Mouse (Mus musculus): ENCODE measurements around the gene Akirin1. TPM values are rescaled to one million over a fixed set of nuclear protein-coding genes. Genes with fewer than 3 reads are reported as not detected.

Akirin1 gene
- total RNA-seq, 1 experiment from 2014 or later = 59.0 TPM

GRCm38 (mm10) chr4:123732921-123733320 lies 17.2 kb downstream of the Akirin1 start:
- ATAC-seq (replicated peaks; ENCODE audit: insufficient number of reproducible peaks, low FRiP score, low TSS enrichment, poor library complexity, severe bottlenecking) = peak; percentile 35

GRCm38 (mm10) chr4:123732163-123732910 lies 17.8 kb downstream of the Akirin1 start:
- no peak for ATAC-seq (replicated peaks; ENCODE audit: insufficient number of reproducible peaks, low FRiP score, low TSS enrichment, poor library complexity, severe bottlenecking)

GRCm38 (mm10) chr4:123721761-123722160 lies 28.4 kb downstream of the Akirin1 start:
- ATAC-seq (replicated peaks; ENCODE audit: insufficient number of reproducible peaks, low FRiP score, low TSS enrichment, poor library complexity, severe bottlenecking) = no peak

- no peak for ATAC-seq (replicated peaks; ENCODE audit: insufficient number of reproducible peaks, low FRiP score, low TSS enrichment, poor library complexity, severe bottlenecking)
Observed at GRCm38 (mm10) chr4:123718434-123718780, 31.7 kb downstream of the Akirin1 start.

- peak; percentile 99 for ATAC-seq (replicated peaks; ENCODE audit: insufficient number of reproducible peaks, low FRiP score, low TSS enrichment, poor library complexity, severe bottlenecking)
Observed at GRCm38 (mm10) chr4:123717574-123718433, 32.3 kb downstream of the Akirin1 start, which contains the start of gene Ndufs5. Gene Ndufs5 (minus strand): TSS chr4:123718202.

- no peak for ATAC-seq (replicated peaks; ENCODE audit: insufficient number of reproducible peaks, low FRiP score, low TSS enrichment, poor library complexity, severe bottlenecking)
Observed at GRCm38 (mm10) chr4:123712431-123712830, 37.7 kb downstream of the Akirin1 start.

GRCm38 (mm10) chr4:123707340-123707739 lies 42.8 kb downstream of the Akirin1 start:
- no peak for ATAC-seq (replicated peaks; ENCODE audit: insufficient number of reproducible peaks, low FRiP score, low TSS enrichment, poor library complexity, severe bottlenecking)

GRCm38 (mm10) chr4:123705340-123705739 lies 44.8 kb downstream of the Akirin1 start:
- ATAC-seq (replicated peaks; ENCODE audit: insufficient number of reproducible peaks, low FRiP score, low TSS enrichment, poor library complexity, severe bottlenecking) = no peak

- ATAC-seq (replicated peaks; ENCODE audit: insufficient number of reproducible peaks, low FRiP score, low TSS enrichment, poor library complexity, severe bottlenecking) = no peak
Observed at GRCm38 (mm10) chr4:123693384-123693783, 56.8 kb downstream of the Akirin1 start.

GRCm38 (mm10) chr4:123692071-123692470 lies 58.1 kb downstream of the Akirin1 start:
- no peak for ATAC-seq (replicated peaks; ENCODE audit: insufficient number of reproducible peaks, low FRiP score, low TSS enrichment, poor library complexity, severe bottlenecking)

GRCm38 (mm10) chr4:123690311-123690710 lies 59.8 kb downstream of the Akirin1 start:
- no peak for ATAC-seq (replicated peaks; ENCODE audit: insufficient number of reproducible peaks, low FRiP score, low TSS enrichment, poor library complexity, severe bottlenecking)

- no peak for ATAC-seq (replicated peaks; ENCODE audit: insufficient number of reproducible peaks, low FRiP score, low TSS enrichment, poor library complexity, severe bottlenecking)
Observed at GRCm38 (mm10) chr4:123687025-123687781, 62.9 kb downstream of the Akirin1 start.

GRCm38 (mm10) chr4:123686368-123687024 lies 63.6 kb downstream of the Akirin1 start:
- 0 out of 2 replicates have a peak, but pooled peaks have one; percentile 22 for ATAC-seq (replicated peaks; ENCODE audit: insufficient number of reproducible peaks, low FRiP score, low TSS enrichment, poor library complexity, severe bottlenecking)

GRCm38 (mm10) chr4:123685506-123686242 lies 64.5 kb downstream of the Akirin1 start:
- no peak for ATAC-seq (replicated peaks; ENCODE audit: insufficient number of reproducible peaks, low FRiP score, low TSS enrichment, poor library complexity, severe bottlenecking)

GRCm38 (mm10) chr4:123685046-123685445 lies 65.1 kb downstream of the Akirin1 start:
- ATAC-seq (replicated peaks; ENCODE audit: insufficient number of reproducible peaks, low FRiP score, low TSS enrichment, poor library complexity, severe bottlenecking) = no peak
